Mouse (Mus musculus): ENCODE measurements around the gene Slc17a7.

DNA sequence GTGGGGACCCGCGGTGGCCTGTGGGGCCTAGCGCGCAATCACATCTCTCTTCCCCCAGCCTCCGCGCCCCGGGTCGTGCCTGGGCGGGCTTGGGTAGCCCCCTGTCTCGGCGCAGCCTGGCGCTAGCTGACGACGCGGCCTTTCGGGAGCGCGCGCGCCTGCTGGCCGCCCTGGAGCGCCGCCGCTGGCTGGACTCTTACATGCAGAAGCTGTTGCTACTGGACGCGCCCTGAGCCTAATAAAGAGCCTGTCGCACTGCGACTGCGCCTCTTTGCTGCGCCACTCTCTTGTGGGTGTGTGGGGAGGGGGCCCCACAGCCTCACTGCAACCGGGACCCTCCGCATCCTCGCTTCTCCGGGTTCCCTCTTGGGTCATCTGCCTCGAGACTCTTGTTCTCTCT is 17.8 kb downstream of the Slc17a7 start:
- TF ChIP-seq EP300 (optimal IDR thresholded peaks at IDR 0.05) (no peak), CTCF (IDR thresholded peaks at IDR 0.05; ENCODE audit: low read depth) (no peak; the same call in 1 of the 2 replicates)

All from stomach, postnatal 0 days (tissue).